Mouse (Mus musculus) hindbrain, embryonic 14.5 days (tissue): ENCODE data around the gene Gm9507. TPM values are rescaled to one million over a fixed set of nuclear protein-coding genes. Genes with fewer than 3 reads are reported as not detected.
"Not testable (repeated sequence)": the region's sequence is repeated elsewhere in the genome, so short reads cannot be mapped to it uniquely, and the experiment has no call there.

Source experiments
- ATAC-seq: fragments of 200-750 bp; cut with Nextera tagmentation; 2 replicates; pipeline ENCODE4 v1.8.0; 2017; ENCODE audit warnings: moderate number of reproducible peaks, mild to moderate bottlenecking, moderate TSS enrichment, moderate library complexity; ENCODE audit not compliant: low FRiP score
- DNase-seq: peaks from one replicate; pipeline ENCODE4 v3.0.0-alpha.2; 2015; ENCODE audit warnings: low spot score
- H3K27ac ChIP-seq: fragments of 300-500 bp; sonication (generic); 2 replicates; pipeline ENCODE4 v1.5.1; 2014; ENCODE audit warnings: mild to moderate bottlenecking, moderate library complexity
- H3K27me3 ChIP-seq: fragments of 300-500 bp; sonication (generic); 2 replicates; pipeline ENCODE4 v1.6.1; 2014; ENCODE audit warnings: mild to moderate bottlenecking, low read length, mixed read lengths; ENCODE audit not compliant: control insufficient read depth, insufficient read depth
- H3K36me3 ChIP-seq: fragments of 300-500 bp; sonication (generic); replicated peaks from 2 replicates; pipeline ENCODE4 v1.6.1; 2014; ENCODE audit not compliant: control insufficient read depth, insufficient read depth
- H3K4me1 ChIP-seq: fragments of 300-500 bp; sonication (generic); replicated peaks from 2 replicates; pipeline ENCODE4 v1.6.1; 2014; ENCODE audit warnings: antibody characterized with exemption, low read length, mixed read lengths; ENCODE audit not compliant: control insufficient read depth, insufficient read depth
- H3K4me2 ChIP-seq: fragments of 300-500 bp; sonication (generic); replicated peaks from 2 replicates; pipeline ENCODE4 v1.6.1; 2014; ENCODE audit warnings: mild to moderate bottlenecking, moderate library complexity
- H3K4me3 ChIP-seq: fragments of 300-500 bp; sonication (generic); replicated peaks from 2 replicates; pipeline ENCODE4 v1.5.1; 2014; ENCODE audit warnings: mild to moderate bottlenecking, low read length
- H3K9ac ChIP-seq: fragments of 300-500 bp; sonication (generic); 2 replicates; pipeline ENCODE4 v1.6.1; 2014
- H3K9me3 ChIP-seq: fragments of 300-500 bp; sonication (generic); 2 replicates; pipeline ENCODE4 v1.6.1; 2016; ENCODE audit warnings: low read length; ENCODE audit not compliant: control insufficient read depth
- WGBS: fragments of 180-500 bp; shearing (Covaris S2); extraction: QIAGEN DNeasy Blood & Tissue Kit; methylation state at CpG from one replicate; pipeline ENCODE4 v1.1.7; 2014; 5-methylcytosine and 5-hydroxymethylcytosine counted together
- polyA plus RNA-seq: library from polyadenylated mRNA; unstranded; fragments of >200 nt; fragmentation: Nextera tagmentation; extraction: Ambion mirVana; gene quantifications from 2 replicates; pipeline ENCODE4 v1.2.1, GENCODE M21; 2014

Gm9507 gene
- polyA plus RNA-seq, 1 experiment from 2014 or later, result not detected

- WGBS, result 93% methylated on average over 1 of the region's 3 CpGs
Measured at GRCm38 (mm10) chr10:77783396-77783795, 28.2 kb downstream of the Gm9507 start.

GRCm38 (mm10) chr10:77782442-77782841, 29.2 kb downstream of the Gm9507 start, which contains the start of gene Gm3250:
Gm3250 (minus strand) TSS chr10:77782542.
- not testable (repeated sequence) for H3K27me3 ChIP-seq, H3K4me3 ChIP-seq, ATAC-seq, H3K4me2 ChIP-seq, H3K4me1 ChIP-seq, DNase-seq, H3K36me3 ChIP-seq, H3K9me3 ChIP-seq, H3K9ac ChIP-seq, H3K27ac ChIP-seq
- no CpG with 5 or more reads among the region's 1 CpGs for WGBS

More at GRCm38 (mm10) chr10:77783396-77783795, 28.2 kb downstream of the Gm9507 start:
- H3K4me1 ChIP-seq, H3K4me2 ChIP-seq, H3K36me3 ChIP-seq, H3K27ac ChIP-seq, H3K4me3 ChIP-seq, H3K27me3 ChIP-seq, H3K9me3 ChIP-seq, DNase-seq, H3K9ac ChIP-seq, ATAC-seq: not testable (repeated sequence)

- H3K27ac ChIP-seq, H3K4me2 ChIP-seq, H3K9ac ChIP-seq, DNase-seq, H3K4me1 ChIP-seq, ATAC-seq, H3K9me3 ChIP-seq, H3K4me3 ChIP-seq, H3K36me3 ChIP-seq, H3K27me3 ChIP-seq: not testable (repeated sequence)
- WGBS, result 75% methylated on average over 1 of the region's 1 CpGs
Measured at GRCm38 (mm10) chr10:77776844-77777243, 34.8 kb downstream of the Gm9507 start, which contains the start of gene Gm7138. Gm7138 (minus strand) TSS chr10:77776944.

- not testable (repeated sequence) for H3K4me3 ChIP-seq
Measured at GRCm38 (mm10) chr10:77772142-77772541, 39.5 kb downstream of the Gm9507 start.

GRCm38 (mm10) chr10:77771225-77771624, 40.4 kb downstream of the Gm9507 start, which contains the start of gene Gm3238:
Gm3238 (minus strand) TSS chr10:77771325.
- H3K4me2 ChIP-seq, H3K9me3 ChIP-seq, H3K36me3 ChIP-seq, H3K9ac ChIP-seq, H3K27me3 ChIP-seq, H3K4me1 ChIP-seq, H3K4me3 ChIP-seq, H3K27ac ChIP-seq, DNase-seq, ATAC-seq: not testable (repeated sequence)
- 100% methylated on average over 1 of the region's 1 CpGs for WGBS

More at GRCm38 (mm10) chr10:77772142-77772541, 39.5 kb downstream of the Gm9507 start:
- WGBS, result 100% methylated on average over 1 of the region's 3 CpGs
- not testable (repeated sequence) for H3K9ac ChIP-seq, H3K27me3 ChIP-seq, H3K4me2 ChIP-seq, H3K27ac ChIP-seq, H3K36me3 ChIP-seq, H3K4me1 ChIP-seq, H3K9me3 ChIP-seq, DNase-seq, ATAC-seq

- Histone ChIP-seq H3K27ac (no peak overlapping the region), H3K27me3 (no peaks in the 10 kb centered on the region), H3K4me1 (no peaks in the 10 kb centered on the region), H3K4me2 (no peak overlapping the region), H3K36me3 (no peaks in the 10 kb centered on the region), H3K9ac (no peak overlapping the region), H3K4me3 (no peak overlapping the region), H3K9me3 (no peaks in the 10 kb centered on the region)
- DNase-seq (no peak), ATAC-seq (no peak)
- WGBS, result 86% methylated on average over 1 of the region's 1 CpGs
Measured at GRCm38 (mm10) chr10:77769727-77770126, 41.9 kb downstream of the Gm9507 start.

Other genes starting within 250 kb of the Gm9507 start
- gene Pttg1ip, start 230.1 kb downstream of the Gm9507 start, polyA plus RNA-seq, result 79.9 and 80.2 TPM in 2 replicates
- gene Sumo3, start 205.7 kb downstream of the Gm9507 start, polyA plus RNA-seq, result 235 and 260 TPM in 2 replicates
- 3.8 and 5.1 TPM in 2 replicates for gene Gm49325, start 205.6 kb downstream of the Gm9507 start, polyA plus RNA-seq
- 54.1 and 54.7 TPM in 2 replicates for gene Ube2g2, start 189.6 kb downstream of the Gm9507 start, polyA plus RNA-seq
- 0.94 and 1.2 TPM in 2 replicates for gene Tspear, start 125.3 kb downstream of the Gm9507 start, polyA plus RNA-seq
- gene Gm19402, start 121.1 kb downstream of the Gm9507 start, polyA plus RNA-seq, result not detected in 2 replicates
- not detected in 2 replicates for gene Gm9508, start 114.6 kb downstream of the Gm9507 start, polyA plus RNA-seq
- gene Gm10272, start 105.2 kb downstream of the Gm9507 start, polyA plus RNA-seq, result not detected in 2 replicates
- not detected in 2 replicates for gene Gm10024, start 100.4 kb downstream of the Gm9507 start, polyA plus RNA-seq
- not detected in 2 replicates for gene Gm10142, start 96.0 kb downstream of the Gm9507 start, polyA plus RNA-seq
- gene Krtap12-1, start 91.2 kb downstream of the Gm9507 start, polyA plus RNA-seq, result not detected in 2 replicates
- not detected in 2 replicates for gene Gm10100, start 85.4 kb downstream of the Gm9507 start, polyA plus RNA-seq
- not detected in 2 replicates for gene Gm18596, start 69.2 kb downstream of the Gm9507 start, polyA plus RNA-seq
- not detected in 2 replicates for gene Gm9736, start 60.5 kb downstream of the Gm9507 start, polyA plus RNA-seq
- not detected in 2 replicates for gene Gm3233, start 52.2 kb downstream of the Gm9507 start, polyA plus RNA-seq
- gene Gm3238, start 40.5 kb downstream of the Gm9507 start, polyA plus RNA-seq, result not detected in 2 replicates
- not detected in 2 replicates for gene Gm7138, start 34.9 kb downstream of the Gm9507 start, polyA plus RNA-seq
- not detected in 2 replicates for gene Gm3250, start 29.3 kb downstream of the Gm9507 start, polyA plus RNA-seq
- not detected in 2 replicates for gene Gm7137, start 23.6 kb downstream of the Gm9507 start, polyA plus RNA-seq
- gene Gm9639, start 16.8 kb downstream of the Gm9507 start, polyA plus RNA-seq, result not detected in 2 replicates
- gene Gm19668, start 12.7 kb downstream of the Gm9507 start, polyA plus RNA-seq, result not detected in 2 replicates
- gene Gm2696, start 2.8 kb upstream of the Gm9507 start, polyA plus RNA-seq, result not detected in 2 replicates
- gene Krtap10-4, start 15.3 kb upstream of the Gm9507 start, polyA plus RNA-seq, result not detected in 2 replicates
- gene Krtap10-10, start 24.1 kb upstream of the Gm9507 start, polyA plus RNA-seq, result not detected in 2 replicates
- gene Gm36176, start 35.0 kb upstream of the Gm9507 start, polyA plus RNA-seq, result not detected in 2 replicates
- gene Gm10318, start 41.0 kb upstream of the Gm9507 start, polyA plus RNA-seq, result not detected in 2 replicates
- not detected in 2 replicates for gene Gm3285, start 50.1 kb upstream of the Gm9507 start, polyA plus RNA-seq
- 19.6 and 20.3 TPM in 2 replicates for gene Lrrc3, start 90.7 kb upstream of the Gm9507 start, polyA plus RNA-seq
- 6.3 and 6.4 TPM in 2 replicates for gene Trpm2, start 158.7 kb upstream of the Gm9507 start, polyA plus RNA-seq
- gene 1810043G02Rik, start 166.7 kb upstream of the Gm9507 start, polyA plus RNA-seq, result 46.9 and 48.1 TPM in 2 replicates
- 93.5 and 98.2 TPM in 2 replicates for gene Pfkl, start 198.2 kb upstream of the Gm9507 start, polyA plus RNA-seq
- gene Dnmt3l, start 230.1 kb upstream of the Gm9507 start, polyA plus RNA-seq, result not detected in 2 replicates
- gene Aire, start 231.8 kb upstream of the Gm9507 start, polyA plus RNA-seq, result 0.09 and 0.15 TPM in 2 replicates